Mouse (Mus musculus) CD4-positive helper T cell, adult 2 months (primary cell): ENCODE data around the gene Sprtn.
A peak's percentile ranks its signal among the peaks of the same experiment; 100 is the strongest.

Experiments
- DNase-seq: peaks from one replicate; pipeline ENCODE4 v3.0.0-alpha.2; 2012; ENCODE audit warnings: low read depth, missing footprints, low spot score

Sprtn gene

DNA sequence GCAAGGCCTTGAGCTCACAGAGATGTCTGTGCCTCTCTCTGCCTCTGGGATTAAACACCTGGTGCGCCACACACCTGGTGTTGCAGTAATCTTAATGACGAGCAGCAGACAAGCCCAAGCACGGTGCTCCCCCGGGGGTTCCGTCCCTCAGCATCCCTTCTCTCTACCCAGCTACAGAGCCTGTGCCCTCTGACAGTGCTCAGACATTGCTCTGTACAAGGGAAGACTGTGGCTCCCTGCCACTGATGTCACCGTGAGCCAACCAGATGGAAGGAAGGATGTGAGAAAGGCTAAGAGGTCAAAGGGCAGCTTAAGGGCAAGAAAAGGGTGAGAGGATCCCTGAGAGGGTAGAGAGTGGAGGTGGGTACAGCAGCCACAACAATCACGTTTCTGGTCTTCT is 46.7 kb downstream of the Sprtn start:
- DNase-seq: no peak

DNA sequence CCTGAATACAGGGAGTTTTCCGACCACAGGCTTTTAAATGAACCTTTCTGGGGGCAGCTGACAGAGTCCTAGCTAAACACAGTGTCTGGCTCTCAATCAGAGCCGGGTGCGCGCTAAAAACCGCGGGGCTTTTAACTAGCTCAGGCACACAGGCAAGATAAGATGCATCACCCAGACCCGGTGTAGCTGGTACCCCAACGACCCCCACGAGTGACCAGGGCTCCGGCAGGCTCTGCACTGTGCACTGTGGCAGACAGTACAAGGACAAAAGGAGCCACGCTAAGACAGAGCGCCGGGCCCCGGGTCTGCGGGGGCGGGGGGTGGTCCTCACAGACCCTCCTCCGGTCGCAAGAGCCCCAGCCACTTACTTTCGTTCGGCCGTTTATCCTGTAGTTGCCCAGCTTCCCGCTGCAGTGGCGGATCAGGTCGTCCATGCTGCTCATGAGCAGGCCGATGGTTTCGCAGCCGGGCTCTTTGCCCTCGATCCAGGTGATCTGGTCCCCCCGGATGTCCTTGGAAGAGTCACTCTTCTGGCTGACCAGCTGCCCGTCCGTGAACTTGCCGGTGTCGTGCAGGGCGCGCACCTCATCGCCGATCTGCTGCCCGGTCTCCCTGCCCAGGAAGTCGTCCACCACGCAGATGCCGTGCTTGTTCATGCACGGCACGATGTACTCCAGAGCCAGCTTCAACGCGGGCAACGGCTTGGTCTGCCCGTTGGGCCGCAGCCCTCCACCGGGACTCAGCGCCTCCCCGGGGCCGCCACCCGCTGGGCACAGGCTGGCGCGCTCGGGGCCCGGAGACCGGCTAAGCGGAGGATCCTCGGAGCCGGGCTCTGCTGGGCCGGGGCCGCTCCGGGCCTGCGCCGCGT is 50.4 kb downstream of the Sprtn start:
- peak; percentile 65 for DNase-seq

DNA sequence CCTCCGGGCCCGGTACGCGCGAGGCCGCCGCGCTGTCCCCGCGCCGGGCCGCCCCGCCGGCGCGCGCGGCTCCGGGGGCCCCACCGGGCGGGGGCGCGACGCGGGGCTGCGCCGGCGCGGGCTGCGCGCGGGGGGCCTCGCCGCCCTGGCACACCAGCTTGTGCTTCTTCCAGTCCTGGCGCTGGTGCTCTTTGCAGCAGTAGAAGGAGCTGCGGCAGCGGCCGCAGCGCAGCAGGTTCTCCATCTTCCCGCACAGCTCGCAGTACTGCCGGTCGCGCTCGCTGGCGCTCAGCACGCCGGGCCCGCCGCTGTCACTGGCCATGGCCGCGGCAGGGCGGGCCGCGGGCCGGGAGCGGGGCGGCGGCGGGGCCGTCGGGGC is 51.0 kb downstream of the Sprtn start:
- DNase-seq: peak; percentile 55

DNA sequence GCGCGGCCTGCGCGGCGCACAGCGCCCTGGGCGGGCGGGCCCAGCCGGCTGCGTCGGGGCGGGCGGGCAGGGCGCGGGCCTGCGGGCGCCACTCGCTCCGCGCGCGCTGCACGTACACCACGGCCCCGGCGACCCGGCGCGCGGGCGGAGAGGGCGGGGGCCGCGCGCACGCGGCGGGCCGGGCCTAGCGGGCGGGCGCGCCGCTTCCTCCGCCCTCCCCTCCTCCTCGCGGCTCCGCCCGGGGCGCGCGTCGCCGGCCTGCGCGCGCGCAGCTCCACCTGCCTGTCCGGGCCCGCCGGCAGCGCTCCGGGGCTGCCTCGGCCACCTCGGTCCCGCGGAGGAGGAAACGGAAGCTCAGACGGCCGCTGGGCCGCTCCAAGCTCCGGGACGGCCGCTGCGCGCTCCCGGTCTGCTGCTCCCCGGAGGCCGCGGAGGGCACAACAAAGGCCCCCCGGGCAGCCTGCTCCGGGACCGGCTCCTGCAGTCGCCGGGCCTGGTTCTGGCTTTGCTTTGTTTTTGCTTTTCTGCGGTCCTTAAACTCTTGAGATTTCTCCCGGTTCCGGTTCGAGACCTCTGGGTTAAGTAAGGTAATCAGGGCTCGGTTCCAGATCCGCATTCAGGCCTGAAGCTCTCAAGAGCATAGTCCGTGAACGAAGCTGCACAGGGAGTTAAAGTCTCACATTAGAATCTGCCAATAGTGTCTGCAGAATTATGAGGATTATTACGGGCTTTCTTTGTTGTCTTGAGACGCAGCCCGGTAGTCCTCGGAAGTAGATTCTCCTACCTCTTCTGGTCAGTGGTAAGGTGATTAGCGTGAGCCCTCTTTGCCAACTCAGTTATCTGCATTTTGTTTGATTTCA is 51.8 kb downstream of the Sprtn start, which contains the start of gene Egln1:
Gene Egln1 (minus strand): TSS at position 116 of the 860 bp plus-strand sequence.
- DNase-seq: peak; percentile 90

DNA sequence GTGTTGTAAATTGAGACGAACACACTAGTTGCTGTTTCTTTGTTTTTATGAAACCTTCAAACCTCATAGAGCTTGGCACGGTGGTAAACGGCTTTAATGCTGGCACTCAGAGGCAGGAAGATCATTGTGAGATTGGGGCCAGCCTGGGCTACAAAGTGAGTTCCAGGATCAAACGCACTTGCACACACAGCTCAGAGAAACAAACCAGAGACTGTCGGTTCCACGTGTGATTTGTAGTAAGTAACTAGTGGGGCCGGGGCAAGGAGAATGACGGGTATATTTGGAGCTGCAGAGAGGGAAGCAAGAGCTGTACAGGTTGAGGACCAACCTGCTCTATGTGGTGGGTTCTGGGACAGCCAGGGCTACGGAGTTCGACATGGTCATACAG is 52.4 kb downstream of the Sprtn start:
- peak; percentile 35 for DNase-seq

DNA sequence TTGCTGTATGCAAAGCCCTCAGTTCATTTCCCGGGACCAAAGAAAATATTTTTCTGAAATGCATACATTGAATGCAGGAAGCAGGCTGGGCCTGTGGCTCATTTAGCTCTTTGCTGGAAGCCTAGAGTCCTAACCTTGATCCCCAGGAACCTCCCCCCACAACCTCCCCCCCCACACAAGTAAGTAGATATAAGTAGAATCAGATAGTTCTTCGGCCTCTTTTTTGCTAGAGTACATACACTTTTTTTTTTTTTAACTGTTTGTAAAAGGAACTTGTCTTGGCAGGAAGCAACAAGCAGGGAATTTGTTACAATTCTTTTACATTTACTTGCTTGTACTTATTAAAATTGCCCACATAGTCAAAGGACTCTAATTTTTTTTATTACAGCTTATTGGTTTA is 53.2 kb downstream of the Sprtn start:
- no peak for DNase-seq

DNA sequence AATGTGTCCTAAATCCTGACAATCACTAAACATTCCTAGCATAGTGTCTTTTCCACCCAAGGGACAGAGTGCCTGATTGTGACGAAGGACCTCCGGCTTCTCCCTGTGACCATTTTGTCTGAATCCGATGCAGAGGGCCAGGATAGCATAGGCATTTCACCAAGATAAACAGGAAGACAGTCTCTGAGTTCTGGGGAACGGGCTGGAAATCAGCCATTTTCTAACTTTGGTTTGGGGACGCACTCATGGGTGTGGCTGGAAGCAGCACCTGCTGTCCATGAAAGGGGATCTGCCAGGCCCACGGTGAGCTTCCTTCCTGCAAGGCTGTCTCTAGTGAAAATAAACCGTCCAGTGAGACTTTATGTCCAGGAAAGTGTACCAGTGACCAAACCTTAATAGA is 55.5 kb downstream of the Sprtn start:
- no peak for DNase-seq

DNA sequence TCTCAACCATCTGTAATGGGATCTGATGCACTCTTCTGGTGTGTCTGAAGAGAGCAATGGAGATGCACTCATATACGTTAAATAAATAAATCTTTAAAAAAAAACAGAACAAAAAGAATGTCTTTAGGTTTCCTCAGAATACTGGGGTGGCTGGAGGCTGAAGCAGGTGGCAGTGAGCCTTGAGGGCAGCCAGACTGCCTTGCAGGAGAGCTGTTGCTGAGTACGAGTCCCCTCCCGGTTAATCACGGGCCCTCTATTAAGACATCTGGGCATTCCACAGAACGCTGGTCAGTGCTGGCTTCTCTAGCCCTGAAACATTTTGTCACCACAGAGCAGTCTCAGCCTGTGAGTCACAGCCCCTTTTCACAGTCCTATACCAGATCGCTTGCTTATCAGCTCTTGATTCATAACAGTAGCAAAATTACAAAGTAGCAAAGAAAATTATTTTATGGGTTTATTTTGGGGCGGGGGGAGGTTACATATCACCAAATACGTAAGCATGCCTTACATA is 56.9 kb downstream of the Sprtn start:
- DNase-seq: no peak
